Mouse (Mus musculus) adrenal gland, postnatal 14 days (tissue): ENCODE results near the gene Epb41l2. TPM values are rescaled to one million over a fixed set of nuclear protein-coding genes. Genes with fewer than 3 reads are reported as not detected.

Experiments used
- DNase-seq: peaks from one replicate; pipeline ENCODE4 v3.0.0; 2021; ENCODE audit warnings: mixed read lengths
- total RNA-seq: library from RNA; stranded (reverse); gene quantifications from 2 replicates; pipeline ENCODE4 v1.2.3, GENCODE M21; 2021

Gene Epb41l2
- total RNA-seq, 1 experiment from 2014 or later: 94.9 TPM

DNA sequence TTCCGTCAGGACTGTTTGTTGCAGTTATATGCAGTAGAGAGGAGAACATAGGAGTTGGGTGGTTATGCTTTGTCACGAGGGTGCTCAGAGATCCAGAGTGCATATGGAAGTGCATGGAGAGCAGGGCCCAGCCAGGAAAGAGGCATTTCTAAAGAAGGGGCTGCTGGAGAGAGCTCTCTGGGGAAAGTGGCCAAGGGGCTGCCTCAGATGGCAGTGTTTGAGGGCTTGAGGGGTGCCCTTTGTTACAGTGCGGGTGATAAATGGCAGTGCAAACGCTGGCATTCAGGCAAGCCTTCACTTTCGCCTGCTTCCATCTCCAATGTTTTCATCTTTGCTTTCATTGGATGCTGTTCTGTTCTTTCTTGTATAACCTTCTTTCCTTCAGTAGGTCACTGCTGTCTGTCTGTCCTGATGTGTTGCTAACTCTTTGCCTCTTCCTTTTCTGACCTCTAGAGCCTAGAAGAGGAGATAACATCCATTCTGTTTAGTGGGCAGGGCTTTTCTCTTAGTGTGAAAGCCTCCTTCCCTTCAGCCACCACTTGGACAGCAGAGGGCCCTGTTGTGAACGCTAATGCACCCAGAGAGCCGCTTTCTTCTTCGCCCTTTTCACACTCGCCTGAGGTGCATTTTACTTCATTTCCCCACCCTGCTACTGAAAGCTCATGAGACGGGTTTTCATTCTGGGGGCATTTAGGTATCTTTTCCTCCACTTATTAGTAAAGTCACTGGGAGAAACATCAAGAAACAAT lies 139.9 kb downstream of the Epb41l2 start:
- DNase-seq: no peak

DNA sequence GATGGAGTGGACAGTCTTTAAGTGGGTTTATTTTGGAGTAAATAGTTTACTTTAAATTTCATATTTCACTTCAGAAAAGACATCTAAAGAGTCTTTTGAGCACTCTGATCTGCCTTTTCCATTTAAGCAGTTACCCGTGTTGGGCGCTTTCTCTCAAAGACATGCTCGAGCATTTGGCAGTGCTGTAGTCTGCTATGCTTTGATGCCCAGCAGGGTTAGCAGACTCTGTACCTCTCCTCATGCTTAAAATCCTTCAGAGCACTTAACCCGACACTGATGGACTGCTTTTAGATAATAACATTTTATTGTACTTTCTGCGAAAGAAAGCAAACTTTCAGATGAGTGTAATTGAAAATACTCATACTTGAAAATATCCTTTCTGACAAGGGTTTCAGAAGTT lies 143.7 kb downstream of the Epb41l2 start:
- DNase-seq: no peak

DNA sequence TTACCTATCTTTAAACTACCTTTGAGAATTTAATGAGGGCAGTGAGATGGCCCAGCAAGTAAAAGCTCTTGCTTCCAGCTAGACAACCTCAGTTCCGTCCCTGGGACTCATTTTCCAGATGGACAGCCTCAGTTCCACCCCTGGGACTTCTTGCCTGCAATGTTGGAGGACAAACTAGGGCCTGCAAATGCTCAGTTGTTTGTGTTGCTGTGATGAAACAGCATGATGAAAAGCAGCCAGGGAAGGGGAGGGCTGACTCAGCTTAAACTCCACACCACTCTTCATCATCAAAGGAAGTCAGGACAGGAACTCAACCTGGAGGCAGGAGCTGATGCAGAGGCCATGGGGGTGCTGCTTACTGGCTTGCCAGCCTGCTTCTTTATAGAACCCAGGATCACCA lies 154.2 kb downstream of the Epb41l2 start:
- DNase-seq: peak; percentile 7

DNA sequence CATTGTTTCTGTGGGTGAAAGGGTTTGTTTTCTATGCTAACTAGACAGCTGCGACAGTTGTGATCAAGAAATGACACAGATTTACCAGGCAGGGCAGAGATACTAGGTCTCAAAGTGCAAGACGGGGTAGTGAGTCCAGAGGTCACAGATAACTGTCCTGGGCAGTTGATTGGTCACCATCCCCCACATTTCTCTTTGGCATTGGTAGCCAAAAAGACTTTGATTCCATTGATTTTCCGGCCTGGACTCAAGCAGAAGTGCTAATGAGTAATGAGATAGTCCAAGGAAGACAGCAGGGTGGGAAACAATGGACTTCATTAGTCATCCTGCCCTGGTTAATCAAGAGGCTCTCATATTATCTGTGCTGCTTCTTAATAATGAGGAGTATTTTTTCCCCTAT lies 160.4 kb downstream of the Epb41l2 start:
- DNase-seq: no peak

DNA sequence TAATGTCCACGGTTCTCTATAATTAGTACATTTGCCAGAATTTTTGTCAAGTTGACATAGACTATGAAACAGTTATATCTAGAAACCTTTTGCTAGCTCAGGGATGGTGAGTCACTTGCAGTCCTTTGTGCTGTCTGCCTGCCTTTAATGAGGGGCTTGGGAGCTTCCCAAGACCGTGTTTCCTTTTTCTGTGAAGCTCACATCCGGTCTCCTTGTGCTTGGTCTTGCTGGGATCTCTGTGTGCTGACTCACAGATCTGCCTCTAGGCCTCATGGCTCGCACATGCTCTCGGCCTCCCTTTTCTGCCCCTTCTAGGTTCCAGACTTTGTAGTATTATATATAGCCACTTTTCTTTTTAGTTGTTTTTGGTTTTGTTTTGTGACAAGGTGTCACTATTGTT lies 160.8 kb downstream of the Epb41l2 start:
- no peak for DNase-seq

DNA sequence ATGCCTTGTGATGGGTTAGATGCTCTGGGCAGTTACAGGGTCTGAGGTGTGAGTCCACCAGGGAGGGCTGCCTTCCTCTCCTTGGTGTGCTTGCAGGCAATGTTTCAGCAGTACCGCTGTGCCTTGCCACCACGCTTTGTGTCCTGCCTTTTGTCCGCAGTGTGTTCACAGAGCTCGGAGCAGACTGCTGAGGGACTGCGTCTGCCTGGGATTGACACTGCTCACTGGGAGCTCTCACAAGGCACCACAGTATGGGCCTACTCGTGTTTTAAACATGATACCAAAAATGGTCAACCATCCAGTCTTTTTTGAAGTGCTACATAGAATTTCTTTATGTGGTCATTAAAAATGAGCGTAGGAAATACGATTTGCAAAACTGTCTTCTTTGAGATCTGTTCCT lies 164.1 kb downstream of the Epb41l2 start:
- DNase-seq: no peak

DNA sequence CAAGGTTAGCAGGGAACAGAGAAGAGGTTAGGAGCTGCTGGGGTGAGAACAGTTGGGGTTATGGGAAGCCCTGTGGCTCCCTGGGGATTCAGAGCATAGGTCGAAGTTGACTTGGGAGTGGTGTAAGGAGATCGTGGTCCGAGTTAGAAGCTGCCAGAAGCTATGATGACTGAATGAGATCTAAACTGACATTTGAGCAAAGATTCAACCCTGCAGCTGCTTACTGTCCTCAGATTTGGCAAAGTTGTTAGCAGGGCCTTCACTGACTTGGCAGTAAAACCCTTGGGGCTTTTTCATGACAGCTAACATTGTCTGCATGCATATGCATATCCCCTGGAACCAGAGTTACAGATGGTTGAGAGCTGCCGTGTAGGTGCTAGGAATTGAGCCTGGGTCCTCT lies 166.6 kb downstream of the Epb41l2 start:
- DNase-seq: no peak

DNA sequence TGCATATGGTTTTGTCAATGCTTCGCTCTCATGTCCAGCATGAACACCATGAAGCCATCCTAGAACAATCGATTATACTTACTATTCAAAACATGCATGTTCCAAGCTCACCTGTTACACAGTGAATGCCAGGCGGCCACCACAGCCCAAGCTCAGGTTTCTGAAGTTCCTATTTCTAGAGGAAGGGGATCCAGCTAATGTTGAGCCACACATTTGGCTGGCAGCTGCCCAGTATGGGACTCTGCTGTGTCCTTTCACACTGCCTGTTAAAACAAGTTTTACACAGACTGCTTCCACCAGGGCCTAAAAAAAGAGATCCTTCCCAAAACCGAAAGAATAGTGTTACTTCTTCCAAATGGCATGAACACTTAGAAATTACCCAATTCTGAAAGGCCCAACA lies 167.0 kb downstream of the Epb41l2 start:
- no peak for DNase-seq

DNA sequence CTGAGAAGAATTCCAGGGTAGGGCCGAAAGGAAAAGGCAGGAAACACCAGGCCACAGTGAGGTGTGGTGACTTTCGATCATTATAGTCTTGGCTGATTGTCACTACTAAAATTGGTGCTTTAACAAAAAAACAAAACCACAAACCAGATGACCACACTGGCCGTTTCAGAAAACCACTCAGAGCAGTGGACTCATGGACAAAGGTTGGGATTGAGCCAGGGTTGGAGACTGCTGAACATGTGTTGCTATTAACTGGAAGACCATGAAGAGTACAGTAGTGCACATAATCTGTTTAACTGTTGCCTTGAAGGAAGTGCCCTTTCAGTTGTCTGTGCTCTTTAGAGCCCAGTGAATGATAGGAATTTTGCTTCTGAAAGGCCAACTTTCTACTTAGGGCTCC lies 167.5 kb downstream of the Epb41l2 start:
- DNase-seq: no peak

DNA sequence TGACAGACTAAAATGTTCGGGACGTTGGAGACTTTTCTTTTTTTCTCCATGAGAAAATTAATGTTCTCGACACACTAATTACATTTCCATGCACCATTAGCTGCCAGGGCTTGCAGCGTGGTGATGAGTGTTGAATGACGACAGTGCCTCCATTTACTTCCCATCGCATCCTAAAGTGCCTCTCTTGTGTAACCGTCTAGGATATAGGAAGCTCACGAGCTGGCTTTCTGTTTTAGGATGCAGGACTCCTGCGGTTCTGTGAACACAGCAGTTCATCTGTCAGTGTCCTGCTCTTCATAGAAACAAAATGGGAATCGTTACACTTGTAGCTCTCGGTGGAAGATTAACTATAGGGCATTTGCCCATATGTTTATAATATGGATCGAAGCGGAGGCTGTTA lies 171.7 kb downstream of the Epb41l2 start:
- DNase-seq: no peak

DNA sequence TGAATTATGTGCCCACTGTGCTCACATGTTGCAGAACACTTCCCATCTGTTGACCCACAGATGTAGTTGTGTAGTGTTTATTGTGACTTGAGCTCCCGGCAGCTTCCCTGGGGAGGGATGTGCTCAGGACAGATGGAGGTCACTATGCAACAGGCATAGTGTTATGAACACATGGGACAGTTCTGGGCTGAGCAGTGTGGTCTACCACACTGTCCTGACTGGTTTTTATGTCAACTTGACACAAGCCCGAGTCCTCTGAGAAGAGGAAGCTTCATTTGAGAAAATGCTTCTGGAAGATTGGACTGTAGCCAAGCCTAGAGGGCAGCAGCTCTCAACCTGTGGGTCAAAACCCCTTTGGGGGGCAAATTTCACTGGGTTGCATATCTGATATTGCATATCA lies 173.5 kb downstream of the Epb41l2 start:
- DNase-seq: no peak

DNA sequence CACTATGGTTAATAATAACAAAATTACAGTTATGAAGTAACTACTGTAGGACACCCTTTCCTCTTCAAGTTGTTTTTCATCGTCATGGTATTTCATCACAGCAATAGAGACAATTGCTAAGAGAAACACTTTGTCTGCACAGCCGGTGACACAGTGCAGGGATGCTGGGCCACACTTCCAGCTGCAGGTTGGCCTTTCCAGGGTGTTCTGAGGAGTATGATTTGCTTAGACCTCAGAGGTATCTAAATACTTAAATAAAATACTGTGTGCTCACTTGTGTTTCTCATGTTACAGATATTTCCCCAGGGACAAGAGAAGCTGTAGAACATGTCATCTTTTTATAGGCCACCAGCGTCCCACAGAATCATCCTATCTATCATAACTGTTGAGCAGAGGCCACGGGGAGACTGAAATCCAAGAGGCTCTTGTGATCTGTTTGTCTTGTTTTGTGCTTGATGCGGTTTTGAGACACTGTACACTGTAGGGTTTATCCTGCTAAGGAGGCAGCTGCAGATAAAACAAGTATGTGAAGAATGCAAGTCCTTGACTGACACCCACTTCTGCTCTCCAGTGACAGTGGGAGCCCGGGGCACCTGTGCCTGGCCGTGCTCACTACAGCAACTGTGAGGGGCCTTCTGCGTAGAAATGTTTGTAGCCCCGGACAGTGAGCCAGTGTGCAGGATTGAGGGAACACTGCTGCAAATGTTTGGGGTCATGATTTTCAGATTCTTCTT lies 174.1 kb downstream of the Epb41l2 start:
- no peak for DNase-seq

DNA sequence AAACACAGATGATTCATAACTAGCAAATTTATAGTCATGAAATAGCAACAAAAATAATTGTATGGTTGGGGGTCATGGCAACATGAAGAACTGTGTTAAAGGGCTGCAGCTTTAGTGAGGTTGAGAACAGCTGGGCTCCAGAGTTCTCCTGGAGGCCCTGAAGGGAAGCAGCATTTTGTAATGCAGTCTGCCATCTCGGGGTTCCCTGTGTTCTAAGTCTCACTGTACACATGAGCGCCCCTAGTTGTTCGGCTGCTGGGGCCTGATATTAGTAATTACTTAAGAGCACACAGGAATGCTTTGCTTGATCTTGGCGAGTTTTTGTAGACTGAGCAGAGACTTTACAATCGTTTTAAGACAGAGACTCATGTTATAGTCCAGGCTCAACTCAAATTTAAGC lies 174.9 kb downstream of the Epb41l2 start:
- no peak for DNase-seq

DNA sequence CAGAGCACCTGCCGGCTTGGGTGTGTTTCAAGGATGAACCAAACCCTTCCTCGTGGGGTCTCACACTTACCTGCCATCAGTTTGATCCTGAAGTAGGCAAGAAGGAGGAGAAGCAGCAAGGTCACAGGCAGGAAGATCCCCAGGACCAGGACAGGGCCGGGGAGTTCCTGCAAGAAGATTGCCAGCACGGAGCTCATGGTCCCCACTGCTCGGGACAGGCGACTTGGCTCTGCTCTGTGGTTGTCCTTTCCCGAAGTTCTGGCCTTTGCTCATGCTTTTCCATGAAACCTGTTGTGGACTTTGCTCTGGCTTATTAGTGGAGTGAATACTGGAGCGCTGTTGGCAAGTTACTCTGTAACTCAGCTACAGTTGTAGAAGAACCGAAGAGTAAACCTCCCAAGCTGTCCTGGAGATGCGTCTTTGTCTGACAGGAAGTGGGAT lies 176.3 kb downstream of the Epb41l2 start, which contains the start of gene Smlr1:
Gene Smlr1, minus strand, starts transcription at position 377 of the 441 bp plus-strand sequence.
- DNase-seq: no peak

DNA sequence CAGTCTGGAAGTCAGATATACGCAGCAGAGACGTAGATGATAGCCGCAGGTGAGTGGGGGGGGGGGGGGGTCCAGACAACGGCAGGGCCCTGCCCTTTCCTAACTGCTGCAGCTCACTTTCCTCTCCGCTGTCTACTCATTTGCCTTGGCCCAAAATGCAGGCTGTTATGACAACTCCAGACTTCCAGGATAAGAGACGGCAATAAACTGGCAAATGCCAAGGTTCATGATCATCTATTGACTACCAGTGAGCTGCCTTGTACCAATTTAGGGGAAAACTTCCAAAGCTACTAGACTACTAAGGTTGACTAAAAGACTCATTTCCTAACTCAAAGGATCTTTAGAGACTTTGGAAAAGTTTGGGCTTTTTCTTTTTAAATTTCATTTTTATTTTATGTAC lies 177.0 kb downstream of the Epb41l2 start:
- DNase-seq: no peak

DNA sequence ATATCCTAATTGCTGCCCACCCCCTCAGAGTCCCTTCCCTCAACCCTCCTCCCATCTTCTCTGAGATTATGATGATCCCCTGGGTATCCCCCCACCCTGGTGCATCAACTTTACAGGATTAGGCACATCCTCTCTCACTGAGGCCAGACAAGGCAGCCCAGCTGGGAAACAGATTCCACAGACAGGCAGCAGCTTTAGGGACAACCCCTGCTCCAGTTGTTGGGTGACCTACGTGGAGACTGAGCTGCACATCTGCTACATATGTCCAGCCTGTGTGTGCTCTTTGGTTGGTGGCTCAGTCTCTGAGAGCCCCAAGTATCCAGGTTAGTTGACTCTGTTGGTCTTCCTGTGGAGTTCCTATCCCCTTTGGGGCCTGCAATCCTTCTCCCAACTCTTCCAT lies 179.1 kb downstream of the Epb41l2 start:
- DNase-seq: no peak

DNA sequence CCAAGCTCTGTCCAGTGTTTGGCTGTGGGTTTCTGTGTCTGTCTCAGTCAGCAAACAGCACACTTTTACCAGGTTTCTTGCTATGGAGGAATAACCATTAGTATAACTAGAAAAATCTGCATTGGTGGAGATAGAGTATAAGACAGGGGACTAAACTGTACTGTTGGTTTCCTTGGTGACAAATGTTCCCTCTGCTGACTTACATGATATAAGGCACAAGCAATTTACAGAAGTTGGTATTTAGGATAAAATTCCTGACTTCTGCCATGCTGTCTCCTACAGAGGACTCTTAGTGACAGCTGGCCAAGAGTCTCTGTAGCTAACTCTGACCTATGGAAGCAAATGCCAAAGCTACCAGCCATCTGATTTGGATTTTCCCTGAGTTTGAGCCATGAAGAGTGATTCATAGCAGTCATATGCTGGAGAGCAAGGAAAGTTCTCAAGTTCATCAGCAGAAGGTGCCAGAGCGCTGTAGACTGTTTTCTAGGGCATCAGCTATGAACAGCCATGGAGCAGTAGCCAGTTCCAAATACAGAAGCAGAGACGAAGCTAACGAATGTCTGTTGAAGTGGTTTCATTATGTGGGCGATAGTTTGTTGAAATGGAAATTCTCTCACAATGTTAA lies 179.7 kb downstream of the Epb41l2 start:
- DNase-seq: peak; percentile 29

DNA sequence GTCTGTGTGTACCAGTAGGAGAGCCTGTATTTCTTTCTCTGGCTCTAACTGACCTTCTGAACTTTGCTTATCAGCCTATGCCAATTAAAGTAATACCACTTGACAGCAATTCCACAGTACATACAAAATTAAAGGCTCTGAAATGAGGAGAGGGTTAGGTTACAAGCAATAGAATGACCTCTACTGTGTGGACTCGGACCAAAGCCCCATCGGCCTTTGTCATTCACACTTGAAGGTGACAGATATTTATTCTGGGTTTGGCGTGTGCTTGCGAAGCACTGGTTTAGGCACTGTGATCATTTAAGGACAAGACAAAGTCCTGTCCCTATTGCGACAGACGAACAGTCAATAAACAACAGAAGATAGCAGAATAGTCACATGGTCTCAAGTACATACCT lies 180.2 kb downstream of the Epb41l2 start:
- no peak for DNase-seq

DNA sequence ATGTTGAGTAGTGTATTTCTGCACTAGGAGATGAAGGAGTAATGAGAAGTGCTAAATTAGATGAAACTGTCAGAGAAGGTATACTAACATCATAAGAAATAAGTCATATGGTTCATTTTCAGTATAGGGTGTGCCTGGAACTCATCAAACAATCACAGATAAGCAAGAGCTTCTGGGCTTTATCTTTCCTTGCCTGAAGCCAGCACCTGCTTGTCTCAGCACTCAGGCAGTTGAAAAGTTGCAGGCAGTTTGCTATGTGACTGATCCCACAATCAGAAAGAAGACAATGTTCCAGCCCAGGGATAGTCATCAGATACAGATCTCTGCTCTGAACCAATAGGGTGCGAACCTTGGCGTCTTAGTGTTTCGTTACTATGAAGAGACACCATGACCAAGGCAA lies 181.5 kb downstream of the Epb41l2 start:
- no peak for DNase-seq

DNA sequence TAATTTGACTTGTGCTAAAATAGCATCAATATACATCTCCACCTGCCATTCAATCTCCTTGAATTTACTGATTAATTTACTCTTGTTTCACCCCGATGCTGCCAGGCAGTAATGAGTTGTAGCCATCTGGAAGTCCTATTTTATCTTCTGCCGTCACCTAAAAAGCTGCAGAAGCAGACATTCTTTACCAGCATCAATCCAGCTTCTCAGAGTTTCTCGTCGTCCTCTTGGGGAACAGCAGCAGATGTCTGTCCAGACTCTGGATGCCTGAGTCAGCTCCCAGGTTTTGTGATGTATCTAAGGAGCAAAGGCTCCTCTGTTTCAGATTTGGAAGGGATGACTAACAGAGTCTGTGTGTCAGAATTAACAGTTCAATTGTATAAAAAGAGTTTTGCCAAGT lies 193.3 kb downstream of the Epb41l2 start:
- DNase-seq: no peak

DNA sequence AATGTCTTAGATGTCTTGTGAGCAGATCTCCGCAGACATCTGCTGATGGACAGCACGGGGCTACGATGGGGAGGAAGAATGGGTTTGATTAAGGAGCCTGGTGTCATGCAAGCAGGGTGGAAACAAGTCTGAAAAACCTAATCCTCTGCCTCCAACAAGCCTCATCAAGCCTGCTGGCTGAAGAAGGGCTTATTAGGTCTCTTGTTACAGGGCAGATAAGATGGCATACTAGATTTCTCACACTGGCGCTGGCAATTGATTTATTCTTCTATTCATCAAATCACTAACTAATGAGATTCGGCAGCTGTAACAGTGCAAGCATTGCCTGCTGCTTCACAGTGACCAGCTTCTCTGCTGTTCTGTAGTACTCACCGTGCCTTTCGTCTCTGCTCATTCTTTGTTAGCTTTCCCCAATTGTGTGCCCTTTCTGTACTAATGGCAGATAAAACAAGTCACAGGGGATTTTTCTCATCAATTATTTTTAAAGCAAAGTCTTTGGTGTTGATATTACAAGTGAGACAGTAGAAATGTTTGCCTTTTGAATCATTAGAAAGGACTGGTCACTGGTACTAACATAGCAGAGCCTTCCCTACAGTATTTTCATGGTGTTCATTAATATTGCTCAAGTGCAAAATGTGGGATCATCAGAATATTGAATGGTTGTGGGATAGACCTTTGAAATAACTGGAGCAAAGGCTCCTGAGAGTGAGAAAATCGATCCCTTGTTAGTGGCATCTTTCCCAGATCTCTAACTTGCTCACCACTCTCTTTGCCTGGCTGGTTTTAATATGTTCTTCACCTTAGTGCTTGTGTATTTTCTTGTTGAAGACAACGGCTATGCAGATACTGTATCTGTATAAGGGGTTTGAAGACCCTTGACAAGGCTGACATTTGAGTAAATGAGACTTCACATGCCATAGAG lies 212.0 kb downstream of the Epb41l2 start:
- DNase-seq: no peak
